Mouse (Mus musculus): ENCODE measurements around the gene Trex2.

DNA sequence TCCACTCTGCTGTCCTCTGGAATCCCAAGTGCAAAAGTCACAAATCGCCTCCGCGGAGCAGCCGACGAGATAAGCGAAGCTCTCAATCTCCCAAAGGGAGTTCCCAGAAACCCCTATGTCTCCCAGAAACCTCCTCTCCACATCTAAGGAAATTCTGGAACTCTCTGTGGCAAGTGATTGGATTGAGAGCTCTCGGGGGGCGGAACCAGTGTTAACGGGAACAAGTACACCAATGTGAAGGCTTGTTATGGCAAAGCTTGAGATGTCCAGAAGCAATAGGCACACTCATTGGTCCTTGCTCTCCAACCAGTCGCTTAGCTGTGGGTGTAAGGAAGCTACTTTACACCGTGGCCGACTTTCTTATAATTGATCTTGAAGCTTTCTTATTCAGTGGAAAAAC, 33.5 kb downstream of the Trex2 start:
- no peak for TF ChIP-seq GATA1 (IDR thresholded peaks at IDR 0.05; ENCODE audit: low read length)
- TF ChIP-seq TAL1 (IDR thresholded peaks at IDR 0.05; ENCODE audit: low read length) = no peak
